Mouse (Mus musculus) natural killer cell, adult 2 months (primary cell): ENCODE data around the gene Morn1.
"Not testable (repeated sequence)": the region's sequence is repeated elsewhere in the genome, so short reads cannot be mapped to it uniquely, and the experiment has no call there.

ENCODE experiments used
- DNase-seq, 2 experiments: peaks; one replicate each; pipeline ENCODE4 v3.0.0; 2022; ENCODE audit warnings: low spot score in 2 of 2

Morn1 gene

GRCm38 (mm10) chr4:155078808-155079207 lies 7.6 kb upstream of the Morn1 start:
- DNase-seq: not testable (repeated sequence)

GRCm38 (mm10) chr4:155079666-155080065 lies 6.7 kb upstream of the Morn1 start:
- DNase-seq: no peak

DNA sequence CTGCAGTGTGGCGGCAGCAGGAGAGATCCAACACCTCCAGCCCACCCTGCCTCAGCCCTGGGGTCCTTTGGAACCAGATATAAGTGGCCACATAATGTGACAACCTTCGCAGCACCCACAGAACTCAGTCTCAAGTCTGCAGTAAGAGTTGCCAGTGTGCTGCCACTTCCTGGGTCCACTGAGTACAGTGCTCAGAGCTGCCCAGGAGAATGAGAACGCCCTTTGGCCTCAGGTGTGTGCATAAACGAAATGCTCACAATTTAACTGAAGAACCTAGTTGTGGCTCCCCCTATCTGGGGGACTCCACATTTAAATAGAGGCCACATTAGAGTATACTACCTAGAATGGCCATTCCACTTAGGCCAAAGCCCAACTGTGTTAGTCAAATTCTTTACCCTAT lies 2.8 kb upstream of the Morn1 start:
- DNase-seq: no peak

- no peak for DNase-seq
Measured at GRCm38 (mm10) chr4:155084351-155084750, 2.0 kb upstream of the Morn1 start.

DNA sequence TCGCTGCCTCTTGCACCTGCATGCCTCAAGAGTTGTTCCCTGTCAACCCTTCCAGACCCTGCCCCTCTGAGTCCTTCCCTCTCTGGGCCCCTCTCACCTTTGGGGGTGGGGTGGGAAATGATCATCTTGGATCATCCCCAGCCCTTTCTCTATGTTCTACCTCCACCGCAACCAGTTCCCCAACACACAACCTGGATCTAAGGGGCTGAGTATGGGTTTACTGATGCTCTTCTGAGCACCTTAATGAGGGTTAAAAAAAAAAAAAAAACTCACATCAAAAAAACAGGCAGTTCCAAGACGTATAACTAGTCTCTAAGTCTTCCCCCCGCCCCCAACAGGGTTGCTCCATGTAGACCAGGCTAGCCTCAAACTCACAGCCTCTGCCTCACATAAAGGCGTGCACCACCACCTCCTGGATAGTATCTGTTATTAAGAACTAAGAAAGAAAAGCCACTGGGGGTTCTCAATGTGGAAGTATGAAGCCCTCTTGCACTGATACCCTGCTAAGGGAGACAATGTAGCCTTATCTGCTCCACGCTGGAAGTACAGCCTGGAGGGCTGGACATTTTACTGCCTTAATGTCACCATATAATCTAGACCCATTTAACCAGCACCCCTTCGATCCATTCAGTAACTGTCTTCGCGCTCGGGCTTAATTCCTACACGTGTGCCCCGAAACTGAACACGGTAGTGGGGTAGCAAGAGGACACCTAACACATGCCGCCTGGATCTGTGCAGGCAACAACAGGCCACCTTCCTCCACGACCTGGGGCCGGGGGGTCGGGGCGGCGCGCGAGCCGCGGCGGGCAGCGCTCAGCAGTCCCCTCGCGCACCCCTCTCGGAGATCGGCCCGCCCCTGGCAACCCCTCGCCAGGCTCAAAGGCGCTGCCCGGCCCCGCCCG lies 920 bp upstream of the Morn1 start:
- peak in 1 of 2 experiments; percentile 15 for DNase-seq

DNA sequence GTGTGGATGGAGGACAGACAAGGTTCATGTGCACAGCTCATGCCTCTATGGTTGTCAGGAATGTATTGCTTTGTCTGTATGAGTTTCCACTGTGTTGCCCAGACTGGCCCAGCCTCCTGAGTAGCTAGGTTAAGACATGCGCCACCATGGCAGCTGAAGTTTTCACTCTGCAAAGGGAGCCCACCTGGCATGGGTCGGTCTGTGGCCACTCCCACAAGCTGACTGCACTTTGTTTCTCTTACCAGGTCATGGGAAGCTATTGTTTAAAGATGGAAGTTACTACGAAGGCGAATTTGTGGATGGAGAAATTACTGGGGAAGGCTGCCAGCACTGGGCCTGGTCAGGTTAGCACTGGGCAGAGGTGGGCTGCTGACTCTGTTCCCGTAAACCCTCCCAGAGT lies 2.9 kb downstream of the Morn1 start:
- no peak for DNase-seq

DNA sequence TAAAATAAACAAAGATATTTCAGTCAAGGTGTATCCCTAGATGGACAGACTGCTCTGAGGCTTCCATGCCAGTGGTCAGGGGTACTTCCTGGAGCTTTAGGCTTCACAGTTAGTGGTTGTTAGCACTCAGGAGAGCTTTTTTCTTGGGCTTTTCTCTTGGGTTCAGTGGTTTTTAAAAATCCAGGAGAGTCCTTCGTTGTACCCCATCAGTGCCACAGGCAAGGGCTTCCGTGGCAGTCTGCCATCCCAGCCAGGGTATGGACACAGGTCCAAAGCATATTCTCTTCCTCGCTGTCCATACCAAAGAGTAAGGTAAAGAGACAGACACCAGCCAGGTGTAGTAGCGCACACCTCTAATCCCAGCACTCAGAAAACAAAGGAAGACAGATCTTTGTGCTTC lies 3.8 kb downstream of the Morn1 start:
- no peak for DNase-seq

GRCm38 (mm10) chr4:155090688-155091449 lies 4.5 kb downstream of the Morn1 start:
- DNase-seq: no peak

DNA sequence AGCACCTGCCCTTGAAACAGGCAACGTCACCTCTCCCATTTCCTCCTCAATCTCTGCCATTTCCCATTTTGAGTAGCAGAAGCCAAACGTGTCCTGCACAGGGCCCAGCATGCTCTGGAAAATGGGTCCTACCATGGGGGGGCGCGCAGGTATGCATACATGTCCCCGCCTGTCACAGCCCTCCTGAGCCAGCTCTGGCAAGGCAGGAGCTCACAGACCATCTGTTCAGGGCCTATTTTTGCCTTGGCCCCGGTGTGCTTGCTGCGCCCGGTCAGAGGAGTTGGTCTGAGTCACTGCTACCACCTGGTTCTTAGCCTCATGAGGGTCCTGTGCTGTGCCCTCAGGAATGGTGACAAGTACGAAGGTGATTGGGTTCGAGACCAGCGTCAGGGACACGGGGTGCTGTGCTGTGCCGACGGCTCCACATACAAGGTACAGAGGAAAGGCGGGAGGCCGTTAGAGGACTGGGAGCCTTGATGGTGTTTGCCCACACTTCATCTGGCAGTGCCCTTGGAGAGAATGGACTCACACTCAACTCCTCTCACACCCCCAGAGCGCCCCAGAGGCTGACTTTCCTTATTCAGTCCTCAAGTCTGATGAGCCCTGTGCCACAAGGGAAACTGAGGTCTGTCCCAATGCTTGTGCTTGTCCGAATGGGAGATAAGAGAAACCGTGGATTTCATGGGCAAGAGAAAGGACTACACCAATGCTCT lies 6.5 kb downstream of the Morn1 start:
- no peak for DNase-seq

GRCm38 (mm10) chr4:155093431-155094149 lies 7.2 kb downstream of the Morn1 start:
- DNase-seq: no peak

DNA sequence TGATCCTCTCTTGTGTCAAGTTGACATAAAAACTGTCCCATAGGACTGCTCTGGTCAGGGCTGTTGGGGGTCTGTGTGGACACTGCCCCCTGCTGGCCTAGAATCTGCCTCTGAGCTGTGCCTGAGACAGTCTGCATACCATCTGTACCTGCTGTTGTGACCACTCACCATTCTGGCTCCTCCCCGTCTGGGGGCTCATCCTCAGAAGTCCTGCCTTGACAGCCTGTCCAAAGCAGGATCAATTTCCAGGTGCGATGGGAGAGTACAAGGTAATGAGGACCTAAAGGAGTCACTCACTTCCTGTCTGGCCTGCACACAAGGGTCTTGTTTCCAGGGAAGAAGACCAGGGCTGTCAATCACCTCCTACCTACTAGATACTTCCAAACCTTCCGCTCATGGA lies 8.2 kb downstream of the Morn1 start:
- DNase-seq: peak; percentile 43 to 65

DNA sequence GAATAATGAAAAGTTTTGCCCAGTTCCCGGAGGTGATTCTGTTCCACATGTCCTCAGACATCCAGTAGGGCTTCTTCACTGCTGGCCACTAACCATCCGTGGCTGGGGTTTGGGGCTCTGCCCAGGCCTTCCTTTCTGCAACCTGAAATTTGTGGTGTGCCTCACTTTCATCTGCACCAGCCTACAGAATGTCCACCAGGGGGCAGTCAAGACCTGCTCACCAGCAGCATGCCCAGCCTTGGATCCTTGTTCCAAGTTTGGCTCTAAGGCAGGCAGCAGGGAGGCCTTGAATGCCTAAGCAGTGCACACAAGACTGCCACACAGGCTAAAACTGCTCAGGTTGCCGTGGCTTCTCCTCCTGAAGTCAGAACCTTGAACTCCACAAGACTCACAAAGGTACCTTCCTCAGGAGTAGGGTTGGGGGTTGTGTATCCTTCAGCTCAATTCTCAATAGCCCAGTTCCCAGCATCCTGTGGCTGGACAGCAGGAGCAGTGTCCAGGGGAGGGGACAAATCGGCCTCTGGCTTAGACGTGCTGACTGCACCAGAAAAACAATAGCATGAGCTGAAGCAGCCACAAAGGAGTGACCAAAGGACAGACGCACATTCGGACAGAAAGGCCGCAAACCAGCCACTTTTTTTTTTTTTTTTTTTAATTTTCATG lies 9.0 kb downstream of the Morn1 start:
- DNase-seq: peak; percentile 77 to 84

- DNase-seq: no peak
Measured at GRCm38 (mm10) chr4:155095967-155096366, 9.6 kb downstream of the Morn1 start.

DNA sequence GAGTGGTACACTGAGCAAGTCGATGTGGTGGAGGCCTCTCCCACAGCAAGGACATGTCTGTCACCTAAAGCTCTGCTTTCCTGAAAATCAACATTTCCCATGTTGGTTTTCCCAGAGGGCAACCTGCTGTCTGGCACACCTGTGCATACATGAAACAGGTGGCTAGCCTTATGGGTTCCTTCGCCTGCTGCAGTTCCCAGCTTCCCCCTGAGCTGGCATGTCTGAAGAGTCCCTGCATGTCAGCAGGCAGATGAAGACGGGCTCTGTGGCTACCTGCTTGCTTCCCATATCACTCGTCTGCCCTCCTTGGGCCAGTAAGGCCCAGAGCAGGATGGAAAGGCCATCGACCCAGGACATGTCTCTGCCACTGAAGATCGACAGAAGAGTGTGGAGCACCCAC lies 11.1 kb downstream of the Morn1 start:
- no peak for DNase-seq

- no peak for DNase-seq
Measured at GRCm38 (mm10) chr4:155098572-155098971, 12.2 kb downstream of the Morn1 start.

DNA sequence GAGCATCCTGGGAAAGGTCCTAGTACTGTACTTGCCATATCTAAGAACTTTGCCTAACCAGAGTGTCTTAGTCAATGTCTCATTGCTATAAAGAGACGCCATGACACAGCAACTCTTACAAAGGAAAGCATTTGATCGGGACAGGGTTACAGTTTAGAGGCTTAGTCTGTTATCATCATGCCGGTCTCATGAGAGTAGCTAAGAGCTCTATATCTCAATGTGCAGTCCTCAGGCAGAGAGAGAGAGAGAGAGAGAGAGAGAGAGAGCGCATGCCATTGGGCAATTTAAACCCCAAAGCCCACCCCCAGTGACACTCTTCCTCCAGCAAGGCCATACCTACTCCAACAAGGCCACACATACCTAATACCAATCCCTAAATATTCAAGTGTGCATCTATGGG lies 21.5 kb downstream of the Morn1 start:
- DNase-seq: no peak

GRCm38 (mm10) chr4:155109471-155109870 lies 23.1 kb downstream of the Morn1 start:
- DNase-seq: no peak

- DNase-seq: no peak
Measured at GRCm38 (mm10) chr4:155113766-155114410, 27.5 kb downstream of the Morn1 start.

DNA sequence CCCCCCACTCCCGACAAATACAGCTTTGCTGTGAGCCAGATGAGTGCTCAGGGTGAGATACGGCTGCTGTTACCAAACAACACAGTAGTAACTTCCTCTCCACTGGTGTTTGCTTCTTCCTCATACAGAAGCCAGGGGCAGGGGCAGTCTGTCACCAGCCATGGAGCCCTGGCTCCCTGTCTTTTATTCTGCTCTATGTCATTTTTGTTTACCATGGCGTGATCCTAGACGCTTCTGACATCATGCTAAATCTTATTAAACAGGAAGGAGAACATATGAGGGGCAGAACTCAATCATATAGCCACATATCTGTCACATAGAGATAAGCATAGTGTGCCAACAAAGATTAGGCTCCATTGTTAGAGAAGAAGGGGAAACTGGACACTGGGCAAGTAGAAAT lies 30.2 kb downstream of the Morn1 start:
- DNase-seq: no peak

DNA sequence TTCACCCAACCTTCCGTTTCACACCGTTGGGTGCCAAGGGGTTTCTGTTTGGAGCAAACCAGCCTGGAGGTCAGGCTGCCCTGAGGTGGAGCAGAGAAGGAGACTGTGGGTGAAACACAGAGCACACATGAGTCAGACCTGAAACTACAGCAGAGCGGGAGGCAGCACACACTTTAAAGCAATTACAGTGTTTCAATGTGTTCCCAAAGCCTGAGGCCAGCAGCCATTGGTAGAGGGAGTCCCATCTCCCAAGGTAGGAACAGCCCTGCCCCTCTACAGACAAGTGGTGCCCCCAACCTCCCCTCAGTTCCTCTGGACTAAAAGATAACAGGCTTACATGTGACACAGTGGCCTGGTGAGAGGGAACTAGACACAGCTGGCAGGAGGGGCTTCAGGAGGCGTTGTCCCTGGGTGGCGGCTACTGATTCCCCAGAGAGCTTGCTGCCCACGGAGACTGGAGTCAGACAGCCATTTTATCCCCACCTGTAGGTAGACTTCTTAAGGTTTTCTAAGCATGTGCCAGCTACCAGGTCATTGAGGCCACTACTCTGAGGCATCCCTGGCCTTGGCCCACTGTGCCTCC lies 31.1 kb downstream of the Morn1 start:
- no peak for DNase-seq
